Comparison of ENCODE assay signal across 11 mouse cellular contexts in genomic region chr8:114207026-114207425, GRCm38 (mm10). TPM values are rescaled to one million over a fixed set of nuclear protein-coding genes. Genes with fewer than 3 reads are reported as not detected.
DNase-seq lines count a peak whose midpoint lies in the region; ATAC-seq and TF ChIP-seq lines count a peak whose summit lies in the region.
"Had no signal": no experiment of that assay in that cellular context is flagged by ENCODE, and none has a peak within 500 bp of the region (broad histone marks: within the 10 kb centered on the region; RNA-seq: fewer than 3 reads in every experiment).

No protein-coding gene starts in this region.

- WGBS in forebrain, embryonic 15.5 days = 46% methylated on average over 4 of the region's 4 CpGs
- 65% methylated on average over 4 of the region's 4 CpGs for WGBS in midbrain, embryonic 11.5 days

- peak overlapping the region; percentile 47 for H3K9ac ChIP-seq in forebrain, embryonic 15.5 days (replicated peaks)
- peak overlapping the region; percentile 75 for H3K9ac ChIP-seq in midbrain, embryonic 11.5 days (ENCODE audit: low read length)
- H3K9ac ChIP-seq: lung, embryonic 15.5 days had no signal

- no peaks in the 10 kb centered on the region for H3K9me3 ChIP-seq in forebrain, embryonic 15.5 days
- peaks cover 3% of the 10 kb centered on the region; the same call in 1 of the 2 replicates for H3K9me3 ChIP-seq in midbrain, embryonic 11.5 days (ENCODE audit: control insufficient read depth, low read length)
- H3K9me3 ChIP-seq: lung, embryonic 15.5 days had no signal

- no peaks in the 10 kb centered on the region for H3K36me3 ChIP-seq in forebrain, embryonic 15.5 days
- no peaks in the 10 kb centered on the region; the same call in 1 of the 2 replicates for H3K36me3 ChIP-seq in midbrain, embryonic 11.5 days (ENCODE audit: control insufficient read depth, insufficient read depth, low read length)
- H3K36me3 ChIP-seq: lung, embryonic 15.5 days had no signal

- H3K4me1 ChIP-seq in forebrain, embryonic 15.5 days = peaks cover 22% of the 10 kb centered on the region
- H3K4me1 ChIP-seq in midbrain, embryonic 11.5 days (ENCODE audit: control insufficient read depth, insufficient read depth, low read length) = peaks cover 18% of the 10 kb centered on the region; the same call in 1 of the 2 replicates

- no peak for TF ChIP-seq POLR2A in brain, embryonic 14.5 days (IDR thresholded peaks at IDR 0.05; ENCODE audit: borderline replicate concordance, extremely low read depth, insufficient read depth, insufficient read length, poor library complexity, severe bottlenecking)

- TF ChIP-seq CTCF in brain, embryonic 14.5 days (IDR thresholded peaks at IDR 0.05; ENCODE audit: borderline replicate concordance, extremely low read depth, insufficient read depth, insufficient read length) = no peak

- H3K27ac ChIP-seq in forebrain, embryonic 15.5 days (replicated peaks) = 0 out of 2 replicates have a peak overlapping the region, but pooled peaks have one; percentile 9
- no peak overlapping the region for H3K27ac ChIP-seq in midbrain, embryonic 11.5 days (ENCODE audit: low read depth, low read length)
- H3K27ac ChIP-seq: lung, embryonic 15.5 days had no signal

- ATAC-seq in forebrain, embryonic 15.5 days (replicated peaks) = no peak
- ATAC-seq in midbrain, embryonic 11.5 days (ENCODE audit: low FRiP score) = no peak

- peak; percentile 38 for DNase-seq in brain, embryonic 14.5 days (ENCODE audit: low read depth)
- peak; percentile 81 to 84 for DNase-seq in cerebellum, postnatal 14 days
- DNase-seq in midbrain, embryonic 11.5 days (ENCODE audit: low spot score, missing footprints) = no peak
- DNase-seq in lung, postnatal 36 days = no peak
- no peak for DNase-seq in spleen, postnatal 14 days (ENCODE audit: low spot score in 2 of 2)
- no peak for DNase-seq in frontal cortex, postnatal 36 days (ENCODE audit: low spot score in 2 of 2)
- DNase-seq in retina, postnatal 1 day = no peak
- DNase-seq: kidney, adult 11 months; thymus, adult 18-20 months had no signal

- H3K27me3 ChIP-seq in forebrain, embryonic 15.5 days = no peaks in the 10 kb centered on the region
- H3K27me3 ChIP-seq in midbrain, embryonic 11.5 days (ENCODE audit: control insufficient read depth, insufficient read depth, low read length) = no peaks in the 10 kb centered on the region

- H3K4me2 ChIP-seq in forebrain, embryonic 15.5 days (replicated peaks) = peak overlapping the region; percentile 81
- peak overlapping the region; percentile 93 for H3K4me2 ChIP-seq in midbrain, embryonic 11.5 days
- H3K4me2 ChIP-seq: lung, embryonic 15.5 days had no signal

- H3K4me3 ChIP-seq in forebrain, embryonic 15.5 days = peak overlapping the region; percentile 68
- peak overlapping the region; percentile 68 for H3K4me3 ChIP-seq in midbrain, embryonic 11.5 days (ENCODE audit: low read depth, low read length)
- H3K4me3 ChIP-seq: lung, embryonic 15.5 days had no signal

RNA-seq across cellular contexts. Expression of gene Vat1l, which starts 1.6 kb away (rescaled TPM):
- 67.1 and 104 TPM in 2 replicates for polyA plus RNA-seq in brain, embryonic 14.5 days (2012; rRNA removed)
- 19.9 and 33.6 TPM in 2 replicates for polyA plus RNA-seq in forebrain, embryonic 15.5 days (2015; fragmentation: Nextera tagmentation; extraction: Ambion mirVana)
- 15.0 and 16.1 TPM in 2 replicates for polyA plus RNA-seq in midbrain, embryonic 11.5 days (2014; fragmentation: Nextera tagmentation; extraction: Ambion mirVana)

Comparison
In these comparisons a context has a peak if more than half of its experiments do, and no peak if none do; other contexts are left out.
1. DNase-seq: peak in brain, embryonic 14.5 days (single experiment) and cerebellum, postnatal 14 days (2 of 2); none in midbrain, embryonic 11.5 days (single experiment), lung, postnatal 36 days (single experiment), spleen, postnatal 14 days (0 of 2), frontal cortex, postnatal 36 days (0 of 2) and retina, postnatal 1 day (single experiment).